ENCODE assay signal across 11 mouse cellular contexts in the genomic region with DNA sequence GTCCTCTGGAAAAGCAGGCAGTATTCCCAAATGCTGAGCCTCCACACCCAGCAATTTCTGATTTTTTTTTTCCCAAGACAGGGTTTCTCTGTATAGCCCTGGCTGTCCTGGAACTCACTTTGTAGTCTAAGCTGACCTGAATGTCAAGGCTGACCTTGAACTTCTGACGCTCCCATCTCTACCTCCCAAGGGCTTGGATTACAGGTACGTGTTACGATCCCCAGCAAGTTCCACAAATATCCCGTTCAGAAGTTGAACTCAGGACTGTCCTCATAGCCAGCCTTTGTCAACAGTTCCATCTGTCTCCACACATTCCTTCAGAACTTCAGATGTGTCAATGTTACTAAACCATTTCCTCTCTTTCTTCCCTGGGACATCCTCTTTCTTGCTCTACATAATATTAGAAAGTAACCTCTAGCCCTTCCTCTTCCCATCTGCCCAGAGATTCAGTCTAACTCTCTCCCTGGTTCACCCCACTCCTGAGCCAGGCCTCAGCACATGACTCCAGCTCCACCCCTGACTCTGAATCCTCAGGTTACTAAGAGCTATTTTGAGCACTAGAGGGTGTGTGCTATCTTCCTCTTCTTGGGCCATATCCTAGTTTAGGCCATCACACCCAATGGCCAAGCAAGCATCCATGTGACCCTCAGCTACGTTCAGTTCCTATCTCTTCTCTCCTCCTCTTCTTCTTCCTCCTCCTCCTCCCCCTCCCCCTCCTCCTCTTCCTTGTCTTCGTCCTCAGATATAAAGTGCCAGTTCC. TPM values are rescaled to one million over a fixed set of nuclear protein-coding genes. Genes with fewer than 3 reads are reported as not detected.
DNase-seq lines count a peak whose midpoint lies in the region; ATAC-seq and TF ChIP-seq lines count a peak whose summit lies in the region.
"Had no signal": no experiment of that assay in that cellular context is flagged by ENCODE, and none has a peak within 500 bp of the region (broad histone marks: within the 10 kb centered on the region; RNA-seq: fewer than 3 reads in every experiment).

No protein-coding gene starts in this region.

- H3K4me2 ChIP-seq in lung, postnatal 0 days (replicated peaks; ENCODE audit: low read depth, low read length), result no peak overlapping the region
- H3K4me2 ChIP-seq in liver, embryonic 12.5 days, result no peak overlapping the region
- H3K4me2 ChIP-seq in forebrain, embryonic 14.5 days (ENCODE audit: low read length), result no peak overlapping the region
- H3K4me2 ChIP-seq: embryonic facial prominence, embryonic 12.5 days had no signal

- H3K27me3 ChIP-seq in lung, postnatal 0 days (replicated peaks; ENCODE audit: insufficient read depth, low read length), result no peaks in the 10 kb centered on the region
- no peaks in the 10 kb centered on the region for H3K27me3 ChIP-seq in liver, embryonic 12.5 days (replicated peaks)
- no peaks in the 10 kb centered on the region for H3K27me3 ChIP-seq in forebrain, embryonic 14.5 days (replicated peaks; ENCODE audit: control insufficient read depth, insufficient read depth, low read length)
- H3K27me3 ChIP-seq: embryonic facial prominence, embryonic 12.5 days had no signal

- no peak overlapping the region for H3K4me3 ChIP-seq in lung, postnatal 0 days (ENCODE audit: low read depth, low read length)
- H3K4me3 ChIP-seq in liver, embryonic 12.5 days, result no peak overlapping the region
- H3K4me3 ChIP-seq in forebrain, embryonic 14.5 days (ENCODE audit: low read depth, low read length), result no peak overlapping the region
- H3K4me3 ChIP-seq: embryonic facial prominence, embryonic 12.5 days had no signal

- H3K27ac ChIP-seq in lung, postnatal 0 days (ENCODE audit: low read length), result no peak overlapping the region
- peak overlapping the region; percentile 57 for H3K27ac ChIP-seq in liver, embryonic 12.5 days
- no peak overlapping the region for H3K27ac ChIP-seq in forebrain, embryonic 14.5 days (ENCODE audit: low read depth, low read length)
- H3K27ac ChIP-seq: embryonic facial prominence, embryonic 12.5 days had no signal

- no peaks in the 10 kb centered on the region for H3K9me3 ChIP-seq in lung, postnatal 0 days (ENCODE audit: low read length)
- no peaks in the 10 kb centered on the region for H3K9me3 ChIP-seq in liver, embryonic 12.5 days (replicated peaks)
- H3K9me3 ChIP-seq in forebrain, embryonic 14.5 days (replicated peaks; ENCODE audit: control insufficient read depth, low read length), result no peaks in the 10 kb centered on the region
- H3K9me3 ChIP-seq: embryonic facial prominence, embryonic 12.5 days had no signal

- DNase-seq in lung, postnatal 0 days (ENCODE audit: low spot score), result peak; percentile 52
- DNase-seq in lung, postnatal 10 days, result no peak
- peak; percentile 92 for DNase-seq in skeletal muscle tissue, adult 2 months (ENCODE audit: low read depth, low spot score)
- no peak for DNase-seq in right cerebral cortex, adult 2 months (ENCODE audit: low spot score in 2 of 2)
- no peak for DNase-seq in forebrain, embryonic 14.5 days (ENCODE audit: low spot score)
- DNase-seq: kidney, adult 11 months; layer of hippocampus, adult 9-11 months had no signal

- 56% methylated on average over 6 of the region's 6 CpGs for WGBS in lung, postnatal 0 days
- 57% methylated on average over 6 of the region's 6 CpGs for WGBS in liver, embryonic 12.5 days (ENCODE audit: insufficient replicate concordance)
- 92% methylated on average over 6 of the region's 6 CpGs for WGBS in forebrain, embryonic 14.5 days

- TF ChIP-seq CTCF in lung, postnatal 0 days (IDR thresholded peaks at IDR 0.05), result no peak

- peaks cover 5% of the 10 kb centered on the region; the same call in 1 of the 2 replicates for H3K4me1 ChIP-seq in lung, postnatal 0 days (ENCODE audit: insufficient read depth, low read depth, low read length)
- peaks cover 50% of the 10 kb centered on the region for H3K4me1 ChIP-seq in liver, embryonic 12.5 days
- peaks cover 3% of the 10 kb centered on the region for H3K4me1 ChIP-seq in forebrain, embryonic 14.5 days (ENCODE audit: control insufficient read depth, insufficient read depth, low read length)

- no peaks in the 10 kb centered on the region for H3K36me3 ChIP-seq in lung, postnatal 0 days (ENCODE audit: insufficient read depth, low read length)
- peaks cover 1% of the 10 kb centered on the region for H3K36me3 ChIP-seq in liver, embryonic 12.5 days
- no peaks in the 10 kb centered on the region for H3K36me3 ChIP-seq in forebrain, embryonic 14.5 days (ENCODE audit: control insufficient read depth, insufficient read depth, low read length)
- H3K36me3 ChIP-seq: embryonic facial prominence, embryonic 12.5 days had no signal

- no peak for ATAC-seq in lung, postnatal 0 days
- ATAC-seq in common myeloid progenitor, adult 5-6 weeks (replicated peaks; ENCODE audit: low read depth, poor library complexity, severe bottlenecking), result peak; percentile 37
- ATAC-seq in liver, embryonic 12.5 days, result no peak
- ATAC-seq in forebrain, embryonic 14.5 days, result no peak
- no peak for ATAC-seq in activated CD4-positive, CD25-positive, alpha-beta regulatory T cell, adult 4 months

- no peak for TF ChIP-seq EP300 in lung, postnatal 0 days (IDR thresholded peaks at IDR 0.05)

- no peak overlapping the region for H3K9ac ChIP-seq in lung, postnatal 0 days (replicated peaks; ENCODE audit: low read depth)
- no peak overlapping the region for H3K9ac ChIP-seq in liver, embryonic 12.5 days
- no peak overlapping the region for H3K9ac ChIP-seq in forebrain, embryonic 14.5 days (ENCODE audit: low read length)
- H3K9ac ChIP-seq: embryonic facial prominence, embryonic 12.5 days had no signal

RNA-seq across cellular contexts. Expression of gene Ankrd52, which starts 3.7 kb away (rescaled TPM):
- 4.2 and 4.9 TPM in 2 replicates for polyA plus RNA-seq in lung, postnatal 0 days (2015; fragmentation: Nextera tagmentation; extraction: Ambion mirVana)
- 9.8 and 17.4 TPM in 2 replicates for total RNA-seq in common myeloid progenitor, adult 5-6 weeks (2017)
- 9.3 TPM in 2 replicates for polyA plus RNA-seq in liver, embryonic 12.5 days (2016; fragmentation: Nextera tagmentation; extraction: Ambion mirVana)
- 6.8 and 10.3 TPM in 2 replicates for polyA plus RNA-seq in forebrain, embryonic 14.5 days (2014; fragmentation: Nextera tagmentation; extraction: Ambion mirVana)
- polyA plus RNA-seq in activated CD4-positive, CD25-positive, alpha-beta regulatory T cell, adult 4 months (2017; shearing (Covaris generic)), result 1 to 10 TPM; 2.6 to 4.5 TPM

RNA-seq across cellular contexts. Expression of gene Coq10a, which starts 4.4 kb away (rescaled TPM):
- polyA plus RNA-seq in lung, postnatal 0 days (2015; fragmentation: Nextera tagmentation; extraction: Ambion mirVana), result 16.4 and 19.9 TPM in 2 replicates
- 6.4 and 11.8 TPM in 2 replicates for total RNA-seq in common myeloid progenitor, adult 5-6 weeks (2017)
- 8.7 and 8.9 TPM in 2 replicates for polyA plus RNA-seq in liver, embryonic 12.5 days (2016; fragmentation: Nextera tagmentation; extraction: Ambion mirVana)
- 22.8 and 26.9 TPM in 2 replicates for polyA plus RNA-seq in forebrain, embryonic 14.5 days (2014; fragmentation: Nextera tagmentation; extraction: Ambion mirVana)
- 10 to 100 TPM; 14.3 to 20.3 TPM for polyA plus RNA-seq in activated CD4-positive, CD25-positive, alpha-beta regulatory T cell, adult 4 months (2017; shearing (Covaris generic))

RNA-seq across cellular contexts. Expression of gene Slc39a5, which starts 27.9 kb away (rescaled TPM):
- 0.15 TPM in 1 of 2 replicates, not detected in the other for polyA plus RNA-seq in lung, postnatal 0 days (2015; fragmentation: Nextera tagmentation; extraction: Ambion mirVana)
- not detected in 2 replicates for total RNA-seq in common myeloid progenitor, adult 5-6 weeks (2017)
- 22.7 and 23.0 TPM in 2 replicates for polyA plus RNA-seq in liver, embryonic 12.5 days (2016; fragmentation: Nextera tagmentation; extraction: Ambion mirVana)
- polyA plus RNA-seq in forebrain, embryonic 14.5 days (2014; fragmentation: Nextera tagmentation; extraction: Ambion mirVana), result not detected in 2 replicates
- not detected for polyA plus RNA-seq in activated CD4-positive, CD25-positive, alpha-beta regulatory T cell, adult 4 months (2017; shearing (Covaris generic))
- polyA plus RNA-seq: embryonic facial prominence, embryonic 12.5 days had no signal

RNA-seq across cellular contexts. Expression of gene Cs, which starts 35.6 kb away (rescaled TPM):
- polyA plus RNA-seq in lung, postnatal 0 days (2015; fragmentation: Nextera tagmentation; extraction: Ambion mirVana), result 85.4 and 85.8 TPM in 2 replicates
- total RNA-seq in common myeloid progenitor, adult 5-6 weeks (2017), result 100 and 116 TPM in 2 replicates
- 183 and 187 TPM in 2 replicates for polyA plus RNA-seq in liver, embryonic 12.5 days (2016; fragmentation: Nextera tagmentation; extraction: Ambion mirVana)
- 234 and 243 TPM in 2 replicates for polyA plus RNA-seq in forebrain, embryonic 14.5 days (2014; fragmentation: Nextera tagmentation; extraction: Ambion mirVana)
- 100 to 1,000 TPM; 145 to 149 TPM for polyA plus RNA-seq in activated CD4-positive, CD25-positive, alpha-beta regulatory T cell, adult 4 months (2017; shearing (Covaris generic))

RNA-seq across cellular contexts. Expression of gene Nabp2, which starts 38.1 kb away (rescaled TPM):
- polyA plus RNA-seq in lung, postnatal 0 days (2015; fragmentation: Nextera tagmentation; extraction: Ambion mirVana), result 48.6 and 54.7 TPM in 2 replicates
- total RNA-seq in common myeloid progenitor, adult 5-6 weeks (2017), result 45.7 and 64.8 TPM in 2 replicates
- polyA plus RNA-seq in liver, embryonic 12.5 days (2016; fragmentation: Nextera tagmentation; extraction: Ambion mirVana), result 64.1 and 66.1 TPM in 2 replicates
- 147 and 180 TPM in 2 replicates for polyA plus RNA-seq in forebrain, embryonic 14.5 days (2014; fragmentation: Nextera tagmentation; extraction: Ambion mirVana)
- polyA plus RNA-seq in activated CD4-positive, CD25-positive, alpha-beta regulatory T cell, adult 4 months (2017; shearing (Covaris generic)), result 10 to 100 TPM; 75.0 to 81.0 TPM

Comparison
In these comparisons a context has a peak if more than half of its experiments do, and no peak if none do; other contexts are left out.
1. DNase-seq: peak in lung, postnatal 0 days (single experiment) and skeletal muscle tissue, adult 2 months (single experiment); none in lung, postnatal 10 days (single experiment), right cerebral cortex, adult 2 months (0 of 2) and forebrain, embryonic 14.5 days (single experiment).
2. RNA of gene Slc39a5, which starts 27.9 kb away (polyA plus RNA-seq): 22.7 to 23.0 TPM in liver, embryonic 12.5 days; not detected in activated CD4-positive, CD25-positive, alpha-beta regulatory T cell, adult 4 months, not detected in forebrain, embryonic 14.5 days and 0.15 TPM in lung, postnatal 0 days; every median in the first group is over 10 times any median in the second.